Mouse (Mus musculus) CH12.LX (cell line): ENCODE measurements around the gene Spag5. TPM values are rescaled to one million over a fixed set of nuclear protein-coding genes. Genes with fewer than 3 reads are reported as not detected.

Source experiments
- DNase-seq: peaks from one replicate; pipeline ENCODE4 v3.0.0-alpha.2; 2013; ENCODE audit errors: extremely low read depth
- H3K27ac ChIP-seq: 2 replicates; pipeline ENCODE4 v1.5.1; 2012; ENCODE audit warnings: low read depth, mild to moderate bottlenecking, control low read depth, moderate library complexity; ENCODE audit not compliant: insufficient read depth
- H3K27me3 ChIP-seq: replicated peaks from 2 replicates; pipeline ENCODE3; 2012; ENCODE audit warnings: inconsistent platforms
- H3K36me3 ChIP-seq, 2 experiments: replicated peaks in 1 of 2; 2 replicates each; pipeline versions ENCODE3 to v1.6.1; 2012; ENCODE audit warnings: inconsistent platforms in 1 of 2, low read length in 1 of 2, mild to moderate bottlenecking in 1 of 2, mixed read lengths in 1 of 2, moderate library complexity in 1 of 2; ENCODE audit not compliant: control insufficient read depth in 1 of 2, insufficient read depth in 1 of 2
- H3K4me1 ChIP-seq, 2 experiments: 2 replicates each; pipeline ENCODE4 v1.6.1; 2012; ENCODE audit warnings: inconsistent platforms in 1 of 2, moderate library complexity in 1 of 2; ENCODE audit not compliant: insufficient read depth in 2 of 2, control insufficient read depth in 1 of 2
- H3K4me2 ChIP-seq: 2 replicates; pipeline ENCODE4 v1.6.1; 2012; ENCODE audit warnings: low read depth, mild to moderate bottlenecking, control low read depth; ENCODE audit not compliant: poor library complexity, insufficient read depth, severe bottlenecking
- H3K4me3 ChIP-seq, 3 experiments: fragments of 150-350 bp in 1 of 3; sonication (generic) in 1 of 3; replicated peaks in 1 of 3; 2 replicates each; pipeline versions ENCODE3 to v1.5.1; 2011 to 2012; ENCODE audit warnings: low read depth in 2 of 3, low read length in 2 of 3, mild to moderate bottlenecking in 2 of 3, moderate library complexity in 2 of 3, control low read depth in 1 of 3, improper control_type of control experiment in 1 of 3, inconsistent platforms in 1 of 3, mixed read lengths in 1 of 3; ENCODE audit not compliant: poor library complexity in 1 of 3
- H3K79me2 ChIP-seq: replicated peaks from 2 replicates; pipeline ENCODE4 v1.6.1; 2012; ENCODE audit warnings: mild to moderate bottlenecking, moderate library complexity; ENCODE audit not compliant: control insufficient read depth, poor library complexity, insufficient read depth, severe bottlenecking; ENCODE audit errors: extremely low read depth
- H3K9ac ChIP-seq: 2 replicates; pipeline ENCODE4 v1.6.1; 2012; ENCODE audit warnings: low read depth, mild to moderate bottlenecking, control low read depth, moderate library complexity; ENCODE audit not compliant: insufficient read depth
- H3K9me3 ChIP-seq: replicated peaks from 2 replicates; pipeline ENCODE3; 2012; ENCODE audit warnings: low read length, inconsistent platforms, mixed read lengths
- CHD1 ChIP-seq: IDR thresholded peaks from 2 replicates; pipeline ENCODE4 v1.6.1; 2012; ENCODE audit warnings: low read depth, low read length, improper control_type of control experiment, inconsistent platforms
- E2F4 ChIP-seq: IDR thresholded peaks from 2 replicates; pipeline ENCODE4 v1.6.1; 2011; ENCODE audit warnings: low read depth, low read length, improper control_type of control experiment; ENCODE audit not compliant: insufficient replicate concordance
- ELF1 ChIP-seq: IDR thresholded peaks from 2 replicates; pipeline ENCODE4 v1.6.1; 2014; ENCODE audit warnings: low read depth, mild to moderate bottlenecking, inconsistent platforms, low read length, improper control_type of control experiment
- EP300 ChIP-seq: IDR thresholded peaks from 2 replicates; pipeline ENCODE4 v1.6.1; 2011; ENCODE audit warnings: low read length, improper control_type of control experiment
- GABPA ChIP-seq: IDR thresholded peaks from 2 replicates; pipeline ENCODE4 v1.6.1; 2012; ENCODE audit warnings: low read depth, low read length, improper control_type of control experiment, inconsistent platforms; ENCODE audit not compliant: insufficient replicate concordance
- HCFC1 ChIP-seq: IDR thresholded peaks from 2 replicates; pipeline ENCODE4 v1.6.1; 2012; ENCODE audit warnings: low read depth, mild to moderate bottlenecking, inconsistent platforms, low read length, improper control_type of control experiment
- JUN ChIP-seq: IDR thresholded peaks from 2 replicates; pipeline ENCODE4 v1.6.1; 2011; ENCODE audit warnings: low read depth, mild to moderate bottlenecking, low read length, improper control_type of control experiment, moderate library complexity; ENCODE audit not compliant: insufficient read depth
- JUND ChIP-seq: conservative IDR thresholded peaks from 2 replicates; pipeline ENCODE4 v1.6.1; 2011; ENCODE audit warnings: low read depth, low read length, improper control_type of control experiment
- MAFK ChIP-seq: IDR thresholded peaks from 2 replicates; pipeline ENCODE4 v1.6.1; 2011; ENCODE audit warnings: low read length, improper control_type of control experiment; ENCODE audit not compliant: insufficient replicate concordance
- MAX ChIP-seq: IDR thresholded peaks from 2 replicates; pipeline ENCODE4 v1.6.1; 2011; ENCODE audit warnings: low read length, improper control_type of control experiment
- MAZ ChIP-seq: IDR thresholded peaks from 2 replicates; pipeline ENCODE4 v1.6.1; 2012; ENCODE audit warnings: low read depth, mild to moderate bottlenecking, inconsistent platforms, low read length, improper control_type of control experiment, moderate library complexity
- MEF2A ChIP-seq: IDR thresholded peaks from 2 replicates; pipeline ENCODE4 v1.6.1; 2014; ENCODE audit warnings: low read depth, mild to moderate bottlenecking, inconsistent platforms, low read length, improper control_type of control experiment, borderline replicate concordance
- MXI1 ChIP-seq: IDR thresholded peaks from 2 replicates; pipeline ENCODE4 v1.6.1; 2011; ENCODE audit warnings: mild to moderate bottlenecking, low read depth, low read length, improper control_type of control experiment
- NELFE ChIP-seq: IDR thresholded peaks from 2 replicates; pipeline ENCODE4 v1.6.1; 2011; ENCODE audit warnings: low read depth, low read length, improper control_type of control experiment
- NRF1 ChIP-seq: IDR thresholded peaks from 2 replicates; pipeline ENCODE4 v1.6.1; 2014; ENCODE audit warnings: low read depth, mild to moderate bottlenecking, inconsistent platforms, low read length, improper control_type of control experiment, moderate library complexity
- POLR2AphosphoS2 ChIP-seq: IDR thresholded peaks from 2 replicates; pipeline ENCODE4 v1.6.1; 2011; ENCODE audit warnings: low read depth, low read length, improper control_type of control experiment
- RCOR1 ChIP-seq: conservative IDR thresholded peaks from 2 replicates; pipeline ENCODE4 v1.6.1; 2012; ENCODE audit warnings: low read depth, mild to moderate bottlenecking, inconsistent platforms, low read length, improper control_type of control experiment
- SIN3A ChIP-seq: IDR thresholded peaks from 2 replicates; pipeline ENCODE4 v1.6.1; 2012; ENCODE audit warnings: low read length, improper control_type of control experiment, inconsistent platforms
- SMC3 ChIP-seq: IDR thresholded peaks from 2 replicates; pipeline ENCODE4 v1.6.1; 2011; ENCODE audit warnings: low read depth, low read length, improper control_type of control experiment
- TBP ChIP-seq: conservative IDR thresholded peaks from 2 replicates; pipeline ENCODE4 v1.6.1; 2011; ENCODE audit warnings: low read depth, low read length, improper control_type of control experiment
- TCF12 ChIP-seq: IDR thresholded peaks from 2 replicates; pipeline ENCODE4 v1.6.1; 2014; ENCODE audit warnings: low read depth, mild to moderate bottlenecking, inconsistent platforms, low read length, improper control_type of control experiment
- USF1 ChIP-seq: IDR thresholded peaks from 2 replicates; pipeline ENCODE4 v1.6.1; 2014; ENCODE audit warnings: low read depth, mild to moderate bottlenecking, inconsistent platforms, low read length, improper control_type of control experiment
- USF2 ChIP-seq: conservative IDR thresholded peaks from 2 replicates; pipeline ENCODE4 v1.6.1; 2011; ENCODE audit warnings: low read depth, low read length, improper control_type of control experiment
- ZC3H11A ChIP-seq: IDR thresholded peaks from 2 replicates; pipeline ENCODE4 v1.6.1; 2012; ENCODE audit warnings: low read depth, mild to moderate bottlenecking, inconsistent platforms, low read length, improper control_type of control experiment
- ZKSCAN1 ChIP-seq: IDR thresholded peaks from 2 replicates; pipeline ENCODE4 v1.6.1; 2012; ENCODE audit warnings: low read depth, inconsistent platforms, low read length, improper control_type of control experiment, borderline replicate concordance
- ZNF384 ChIP-seq: IDR thresholded peaks from 2 replicates; pipeline ENCODE4 v1.6.1; 2012; ENCODE audit warnings: low read depth, low read length, improper control_type of control experiment, inconsistent platforms
- dilution Hi-C: fragments of 300-500 bp; cut with MboI; formaldehyde crosslinking; loops from 2 replicates; pipeline ENCODE4 v1.14.3; 2020; ENCODE audit warnings: low sequenced_read_pairs; ENCODE audit not compliant: extremely low pct_unique_long_range_greater_than_20kb, extremely low pct_ligation_motif_present
- in situ Hi-C: fragments of 300-500 bp; cut with MboI; formaldehyde crosslinking; loops from 3 replicates; pipeline ENCODE4 v1.14.3; 2019; ENCODE audit warnings: low sequenced_read_pairs, low pct_ligation_motif_present, low pct_unique_long_range_greater_than_20kb, mixed read lengths
- polyA plus RNA-seq: library from polyadenylated mRNA; unstranded; fragments of >175 nt; gene quantifications from 2 replicates; pipeline ENCODE4 v1.2.1, GENCODE M21; 2012; ENCODE audit warnings: low read depth; ENCODE audit not compliant: insufficient read length
- total RNA-seq, 2 experiments: library from RNA; depleted of rRNA; stranded (reverse); fragments of 300-350 nt in 1 of 2; fragments of >200 nt in 1 of 2; gene quantifications; 2 replicates each; pipeline ENCODE4 v1.2.3; 2012 to 2014

The Spag5 gene
- total and polyA plus RNA-seq, 3 experiments = 47.7 to 92.3 (median 57.0) TPM

DNA sequence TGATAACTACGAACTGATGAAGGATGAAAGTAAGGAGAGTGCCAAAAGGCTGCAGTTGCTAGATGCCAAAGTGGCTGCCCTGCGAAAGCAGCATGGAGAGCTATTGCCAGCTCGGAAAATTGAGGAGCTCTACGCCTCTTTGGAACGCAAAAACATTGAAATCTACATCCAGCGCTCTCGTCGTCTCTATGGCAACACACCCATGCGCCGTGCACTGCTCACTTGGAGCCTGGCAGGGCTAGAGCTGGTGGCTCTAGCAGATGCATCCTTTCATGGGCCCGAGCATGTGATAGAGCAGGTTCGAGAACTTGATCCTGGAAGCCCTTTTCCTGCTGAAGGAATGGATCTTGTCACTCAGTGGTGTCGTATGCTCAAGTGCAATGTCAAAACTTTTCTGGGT, 29.3 kb upstream of the Spag5 start:
- Histone ChIP-seq H3K9ac (no peak overlapping the region), H3K4me2 (no peak overlapping the region), H3K4me1 (no peaks in the 10 kb centered on the region), H3K79me2 (peaks cover 6% of the 10 kb centered on the region; the same call in 1 of the 2 replicates), H3K27ac (no peak overlapping the region), H3K9me3 (no peaks in the 10 kb centered on the region), H3K27me3 (no peaks in the 10 kb centered on the region), H3K36me3 (peaks cover 86 to 95% of the 10 kb centered on the region in 2 experiments), H3K4me3 (no peak overlapping the region)
- no peak for DNase-seq
- dilution Hi-C loops (no loop called here), in situ Hi-C loops (no loop called here)
- TF ChIP-seq USF2 (no peak), JUND (no peak), CHD1 (no peak), GABPA (no peak), ZKSCAN1 (no peak), ELF1 (no peak), SIN3A (no peak), MXI1 (no peak), ZNF384 (no peak), NRF1 (no peak), TBP (no peak)

DNA sequence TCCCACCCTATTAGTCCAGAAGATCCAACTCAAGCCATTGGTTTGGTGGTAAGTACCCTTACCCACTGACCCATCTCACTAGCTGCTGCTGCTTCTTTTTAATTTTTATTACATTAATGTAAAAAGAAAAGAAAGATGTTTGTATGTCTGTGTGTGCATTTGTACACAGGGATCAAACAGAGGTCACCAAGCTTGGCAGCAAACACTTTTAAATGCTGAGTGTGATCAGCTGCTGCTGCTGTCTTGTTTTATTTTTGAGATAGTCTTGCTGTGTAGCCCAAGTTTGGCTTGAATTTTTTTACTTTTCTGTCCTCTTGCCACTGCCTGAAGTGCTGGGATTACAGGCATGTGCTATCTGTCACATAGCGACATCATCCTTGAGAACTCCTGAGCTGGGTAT, 25.7 kb upstream of the Spag5 start:
- Histone ChIP-seq H3K79me2 (peaks cover 6% of the 10 kb centered on the region; the same call in 1 of the 2 replicates), H3K36me3 (peaks cover 87 to 97% of the 10 kb centered on the region in 2 experiments), H3K9ac (no peak overlapping the region), H3K9me3 (no peaks in the 10 kb centered on the region), H3K27ac (no peak overlapping the region), H3K4me2 (no peak overlapping the region), H3K4me3 (no peak overlapping the region), H3K4me1 (no peaks in the 10 kb centered on the region), H3K27me3 (no peaks in the 10 kb centered on the region)
- DNase-seq = no peak
- in situ Hi-C loops (no loop called here), dilution Hi-C loops (no loop called here)
- TF ChIP-seq EP300 (no peak), HCFC1 (no peak), NELFE (no peak), ZC3H11A (no peak), MAZ (no peak), SIN3A (no peak), JUN (no peak), MXI1 (no peak), MEF2A (no peak), E2F4 (no peak), MAX (no peak), POLR2AphosphoS2 (no peak), USF1 (no peak), SMC3 (no peak), RCOR1 (no peak), NRF1 (no peak), GABPA (no peak), ZKSCAN1 (no peak), TCF12 (no peak), MAFK (no peak)
